Mouse (Mus musculus): ENCODE measurements around the gene Paqr6. TPM values are rescaled to one million over a fixed set of nuclear protein-coding genes. Genes with fewer than 3 reads are reported as not detected.

The Paqr6 gene
- polyA plus RNA-seq, 1 experiment: not detected

GRCm38 (mm10) chr3:88384364-88384763, 20.0 kb downstream of the Paqr6 start, which contains the start of gene Bglap:
Gene Bglap, minus strand, starts transcription at chr3:88384464.
- Histone ChIP-seq H3K4me1 (ENCODE audit: control insufficient read depth, insufficient read depth, low read length) (peaks cover 11% of the 10 kb centered on the region), H3K27ac (ENCODE audit: insufficient read depth, low read depth, low read length) (no peak within 1 kb of the TSS), H3K4me3 (ENCODE audit: insufficient read depth, low read depth, low read length) (no peak within 1 kb of the TSS)
- 75% methylated on average over 5 of the region's 5 CpGs for whole genome bisulfite sequencing
- TF ChIP-seq CTCF (IDR thresholded peaks at IDR 0.05; ENCODE audit: insufficient read depth, low read depth, low read length) (no peak), POLR2A (IDR thresholded peaks at IDR 0.05; ENCODE audit: insufficient read depth, low read depth, low read length) (no peak)

- no peak overlapping the region for H3K4me3 ChIP-seq (ENCODE audit: insufficient read depth, low read depth, low read length)
- WGBS: 78% methylated on average over 9 of the region's 9 CpGs
- TF ChIP-seq CTCF (IDR thresholded peaks at IDR 0.05; ENCODE audit: insufficient read depth, low read depth, low read length) (no peak), POLR2A (IDR thresholded peaks at IDR 0.05; ENCODE audit: insufficient read depth, low read depth, low read length) (no peak)
These were observed 29.5 kb downstream of the Paqr6 start for GRCm38 (mm10) chr3:88393776-88394375.

DNA sequence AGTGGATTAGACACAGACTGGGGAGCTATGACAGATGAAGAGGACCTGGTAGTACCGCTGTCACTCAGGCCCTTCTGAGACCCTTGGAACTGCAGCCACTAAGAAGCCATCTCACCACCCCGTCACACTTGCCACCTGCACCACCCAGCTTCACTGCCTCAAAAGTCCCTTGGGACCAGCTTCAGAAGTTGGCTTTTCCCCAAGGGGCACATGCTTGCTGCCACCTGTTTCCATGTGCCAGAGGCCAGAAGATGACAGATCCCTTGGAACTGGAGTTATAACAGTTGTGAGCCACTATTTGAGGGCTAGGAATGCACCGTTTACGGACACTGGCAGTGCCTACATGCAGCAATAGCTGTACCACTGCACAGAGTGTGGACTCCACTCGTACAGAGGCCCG, 30.9 kb downstream of the Paqr6 start:
- TF ChIP-seq POLR2A (IDR thresholded peaks at IDR 0.05; ENCODE audit: insufficient read depth, low read depth, low read length) (no peak), CTCF (IDR thresholded peaks at IDR 0.05; ENCODE audit: insufficient read depth, low read depth, low read length) (no peak)
- WGBS: 95% methylated on average over 6 of the region's 6 CpGs
- H3K27ac ChIP-seq (ENCODE audit: insufficient read depth, low read depth, low read length): no peak overlapping the region
- no peak overlapping the region for H3K4me3 ChIP-seq (ENCODE audit: insufficient read depth, low read depth, low read length)
- H3K4me1 ChIP-seq (ENCODE audit: control insufficient read depth, insufficient read depth, low read length): peaks cover 7% of the 10 kb centered on the region; the same call in 1 of the 2 replicates

More at GRCm38 (mm10) chr3:88393776-88394375, 29.5 kb downstream of the Paqr6 start:
- Histone ChIP-seq H3K4me1 (ENCODE audit: control insufficient read depth, insufficient read depth, low read length) (peaks cover 7% of the 10 kb centered on the region; the same call in 1 of the 2 replicates), H3K27ac (ENCODE audit: insufficient read depth, low read depth, low read length) (no peak overlapping the region)

GRCm38 (mm10) chr3:88395742-88396141, 31.4 kb downstream of the Paqr6 start:
- TF ChIP-seq CTCF (IDR thresholded peaks at IDR 0.05; ENCODE audit: insufficient read depth, low read depth, low read length): no peak
- TF ChIP-seq POLR2A (IDR thresholded peaks at IDR 0.05; ENCODE audit: insufficient read depth, low read depth, low read length): no peak
- no peak overlapping the region for H3K4me3 ChIP-seq (ENCODE audit: insufficient read depth, low read depth, low read length)
- 91% methylated on average over 8 of the region's 8 CpGs for WGBS
- no peak overlapping the region for H3K27ac ChIP-seq (ENCODE audit: insufficient read depth, low read depth, low read length)
- peaks cover 7% of the 10 kb centered on the region; the same call in 1 of the 2 replicates for H3K4me1 ChIP-seq (ENCODE audit: control insufficient read depth, insufficient read depth, low read length)

DNA sequence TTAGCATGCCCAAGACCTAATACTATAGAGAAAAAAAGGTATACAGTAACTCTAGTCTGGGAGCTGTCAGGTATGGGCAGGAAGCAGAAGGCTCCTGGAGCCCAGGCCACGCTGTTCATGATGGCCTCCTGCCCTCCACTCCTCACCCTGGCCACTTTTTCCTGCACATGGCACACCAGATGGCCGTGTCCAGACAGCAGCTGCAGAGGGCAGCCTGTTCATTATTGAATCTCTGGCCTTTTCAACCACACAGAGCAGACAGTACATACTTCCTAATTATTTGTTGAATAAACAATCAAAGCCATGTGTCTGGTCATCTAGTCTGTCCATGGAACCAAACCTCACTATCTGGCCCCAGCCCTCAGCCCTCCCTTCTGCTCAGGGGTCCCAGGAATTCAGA, 34.3 kb downstream of the Paqr6 start:
- TF ChIP-seq CTCF (IDR thresholded peaks at IDR 0.05; ENCODE audit: insufficient read depth, low read depth, low read length) (no peak), POLR2A (IDR thresholded peaks at IDR 0.05; ENCODE audit: insufficient read depth, low read depth, low read length) (no peak)

GRCm38 (mm10) chr3:88403522-88404230, 39.3 kb downstream of the Paqr6 start:
- Histone ChIP-seq H3K27ac (ENCODE audit: insufficient read depth, low read depth, low read length) (no peak overlapping the region), H3K4me3 (ENCODE audit: insufficient read depth, low read depth, low read length) (no peak overlapping the region), H3K4me1 (ENCODE audit: control insufficient read depth, insufficient read depth, low read length) (no peaks in the 10 kb centered on the region)
- WGBS: 92% methylated on average over 10 of the region's 10 CpGs
- TF ChIP-seq CTCF (IDR thresholded peaks at IDR 0.05; ENCODE audit: insufficient read depth, low read depth, low read length) (no peak), POLR2A (IDR thresholded peaks at IDR 0.05; ENCODE audit: insufficient read depth, low read depth, low read length) (no peak)

More for the DNA sequence above, 34.3 kb downstream of the Paqr6 start:
- Histone ChIP-seq H3K4me3 (ENCODE audit: insufficient read depth, low read depth, low read length) (no peak overlapping the region), H3K4me1 (ENCODE audit: control insufficient read depth, insufficient read depth, low read length) (peaks cover 7% of the 10 kb centered on the region; the same call in 1 of the 2 replicates), H3K27ac (ENCODE audit: insufficient read depth, low read depth, low read length) (no peak overlapping the region)
- WGBS: 65% methylated on average over 2 of the region's 2 CpGs

DNA sequence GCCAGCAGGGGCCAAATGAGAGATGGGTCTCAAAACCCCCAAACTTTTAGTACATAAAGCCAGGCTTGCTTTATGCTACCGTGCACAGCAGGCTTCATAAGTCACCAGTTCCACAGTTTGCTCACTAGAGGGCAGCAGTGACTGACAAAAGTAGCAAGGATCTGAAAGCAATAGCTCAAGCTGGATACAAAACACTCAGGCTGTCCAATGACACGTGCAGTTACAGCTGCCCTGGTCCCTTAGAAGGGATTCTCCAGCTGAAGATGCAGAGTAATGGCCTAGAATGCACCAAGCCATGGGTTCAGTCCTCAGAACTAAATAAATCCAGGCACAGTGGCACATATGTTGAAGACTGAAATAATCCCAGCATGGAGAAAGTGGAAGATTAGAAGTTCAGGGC, 42.7 kb downstream of the Paqr6 start:
- Histone ChIP-seq H3K4me1 (ENCODE audit: control insufficient read depth, insufficient read depth, low read length) (peaks cover 6% of the 10 kb centered on the region; the same call in 1 of the 2 replicates), H3K4me3 (ENCODE audit: insufficient read depth, low read depth, low read length) (no peak overlapping the region), H3K27ac (ENCODE audit: insufficient read depth, low read depth, low read length) (no peak overlapping the region)
- 0% methylated on average over 2 of the region's 2 CpGs for WGBS
- TF ChIP-seq CTCF (IDR thresholded peaks at IDR 0.05; ENCODE audit: insufficient read depth, low read depth, low read length) (no peak), POLR2A (IDR thresholded peaks at IDR 0.05; ENCODE audit: insufficient read depth, low read depth, low read length) (no peak)

DNA sequence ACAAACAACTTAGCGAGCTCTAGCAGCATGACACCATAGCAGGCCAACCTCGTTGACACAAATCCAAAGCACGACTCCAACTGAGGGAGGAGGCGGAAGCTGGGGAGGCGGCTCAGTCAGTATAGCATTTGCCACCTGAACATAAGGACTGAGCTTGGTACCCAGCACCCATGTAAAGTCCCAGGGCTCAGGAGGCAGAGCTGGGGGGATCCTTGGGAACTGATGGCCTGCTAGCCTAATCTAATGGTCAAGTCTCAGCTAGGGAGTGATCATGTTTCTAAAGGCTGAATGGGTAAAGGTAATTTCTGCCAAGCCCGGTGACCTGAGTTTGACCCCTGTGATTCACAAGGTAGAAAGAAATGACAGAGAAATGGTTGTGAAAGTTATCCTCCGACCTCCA, 43.1 kb downstream of the Paqr6 start:
- 56% methylated on average over 7 of the region's 7 CpGs for WGBS
- peaks cover 6% of the 10 kb centered on the region; the same call in 1 of the 2 replicates for H3K4me1 ChIP-seq (ENCODE audit: control insufficient read depth, insufficient read depth, low read length)
- no peak overlapping the region for H3K4me3 ChIP-seq (ENCODE audit: insufficient read depth, low read depth, low read length)
- TF ChIP-seq CTCF (IDR thresholded peaks at IDR 0.05; ENCODE audit: insufficient read depth, low read depth, low read length) (no peak), POLR2A (IDR thresholded peaks at IDR 0.05; ENCODE audit: insufficient read depth, low read depth, low read length) (no peak)
- H3K27ac ChIP-seq (ENCODE audit: insufficient read depth, low read depth, low read length): no peak overlapping the region

DNA sequence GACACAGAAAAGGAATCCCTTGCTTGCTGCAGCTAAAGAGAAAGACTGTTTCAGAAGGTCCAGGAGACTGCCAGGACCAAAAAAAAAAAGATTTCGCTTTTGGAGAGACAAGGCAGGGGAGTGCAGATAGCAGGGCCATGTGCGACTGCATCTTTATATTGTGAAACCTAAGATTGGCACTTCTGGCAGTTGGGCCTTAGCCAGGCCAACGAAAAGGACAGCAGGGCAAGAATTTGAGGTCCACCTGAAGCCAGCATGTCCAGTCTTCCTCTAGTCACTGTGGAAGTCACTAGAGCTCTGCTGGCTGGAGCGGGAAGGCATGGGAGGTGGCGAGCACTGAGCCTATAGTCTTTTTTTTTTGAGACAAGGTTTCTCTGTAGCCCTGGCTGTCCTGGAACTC, 44.6 kb downstream of the Paqr6 start:
- no peak overlapping the region for H3K4me3 ChIP-seq (ENCODE audit: insufficient read depth, low read depth, low read length)
- TF ChIP-seq CTCF (IDR thresholded peaks at IDR 0.05; ENCODE audit: insufficient read depth, low read depth, low read length): no peak
- no peak for TF ChIP-seq POLR2A (IDR thresholded peaks at IDR 0.05; ENCODE audit: insufficient read depth, low read depth, low read length)
- peaks cover 6% of the 10 kb centered on the region; the same call in 1 of the 2 replicates for H3K4me1 ChIP-seq (ENCODE audit: control insufficient read depth, insufficient read depth, low read length)
- WGBS: 60% methylated on average over 5 of the region's 5 CpGs
- no peak overlapping the region for H3K27ac ChIP-seq (ENCODE audit: insufficient read depth, low read depth, low read length)

Data from olfactory bulb, adult 2 months (tissue).